In the genomic region with DNA sequence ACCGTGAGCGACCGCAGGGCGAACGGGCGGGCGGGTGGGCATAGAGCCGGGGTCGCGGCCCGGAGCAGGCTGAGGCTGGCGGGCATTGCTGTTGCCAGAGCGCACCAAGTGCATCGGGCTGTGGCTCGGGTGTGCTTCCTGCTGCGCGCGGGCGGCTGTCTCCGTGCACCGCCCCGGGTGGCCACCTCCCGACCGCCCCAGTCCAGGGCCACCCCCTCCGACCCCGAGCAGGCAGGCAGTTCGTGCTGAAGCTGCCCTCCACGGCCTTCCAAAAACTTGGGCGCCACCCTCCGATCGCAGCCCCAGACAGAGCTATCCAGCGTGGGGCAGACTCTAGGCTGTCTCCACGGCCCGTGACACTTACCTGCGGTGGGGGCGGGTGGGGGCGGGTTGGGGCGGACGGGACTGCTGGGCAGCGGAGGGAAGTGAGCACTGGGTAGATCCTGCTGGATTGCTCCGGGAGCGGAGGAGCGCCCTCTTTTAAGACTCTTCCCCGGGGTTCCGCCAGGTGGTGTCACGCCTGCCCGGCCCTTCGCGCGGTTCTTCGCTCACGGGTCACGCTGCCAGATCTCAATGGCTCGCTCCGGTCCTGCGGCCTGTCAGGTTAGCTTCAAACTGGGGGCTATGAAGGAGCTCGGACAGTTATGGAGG, we compare ENCODE assay signal across 7 mouse cellular contexts. TPM values are rescaled to one million over a fixed set of nuclear protein-coding genes. Genes with fewer than 3 reads are reported as not detected.
DNase-seq lines count a peak whose midpoint lies in the region; ATAC-seq and TF ChIP-seq lines count a peak whose summit lies in the region.

No protein-coding gene starts in this region.

- peaks cover 13% of the 10 kb centered on the region; the same call in 1 of the 2 replicates for H3K27me3 ChIP-seq in ES-Bruce4 (ENCODE audit: control insufficient read depth, insufficient read depth, low read length, poor library complexity, severe bottlenecking)
- peaks cover 49% of the 10 kb centered on the region for H3K27me3 ChIP-seq in embryonic facial prominence, embryonic 11.5 days (ENCODE audit: control insufficient read depth, insufficient read depth, low read length)
- H3K27me3 ChIP-seq in midbrain, embryonic 14.5 days (ENCODE audit: control insufficient read depth, insufficient read depth, low read length): peaks cover 72% of the 10 kb centered on the region

- no peaks in the 10 kb centered on the region for H3K36me3 ChIP-seq in ES-Bruce4 (ENCODE audit: control insufficient read depth, insufficient read depth, low read length, poor library complexity, severe bottlenecking)
- H3K36me3 ChIP-seq in embryonic facial prominence, embryonic 11.5 days (replicated peaks; ENCODE audit: control insufficient read depth, insufficient read depth, low read depth, low read length): no peaks in the 10 kb centered on the region
- no peaks in the 10 kb centered on the region for H3K36me3 ChIP-seq in midbrain, embryonic 14.5 days (ENCODE audit: control insufficient read depth, insufficient read depth, low read length)

- peak; percentile 4 for TF ChIP-seq CTCF in ES-Bruce4 (IDR thresholded peaks at IDR 0.05; ENCODE audit: low read depth, low read length)

- no peaks in the 10 kb centered on the region for H3K9me3 ChIP-seq in ES-Bruce4 (replicated peaks; ENCODE audit: control insufficient read depth, insufficient read depth, low read length, poor library complexity, severe bottlenecking)
- H3K9me3 ChIP-seq in embryonic facial prominence, embryonic 11.5 days (replicated peaks; ENCODE audit: control insufficient read depth, low read length): no peaks in the 10 kb centered on the region
- no peaks in the 10 kb centered on the region for H3K9me3 ChIP-seq in midbrain, embryonic 14.5 days (ENCODE audit: control insufficient read depth, low read length)

- H3K27ac ChIP-seq in ES-Bruce4 (ENCODE audit: insufficient read depth, low read length): 0 out of 2 replicates have a peak overlapping the region, but pooled peaks have one; percentile 8
- H3K27ac ChIP-seq in embryonic facial prominence, embryonic 11.5 days (replicated peaks; ENCODE audit: low read depth, low read length): no peak overlapping the region
- peak overlapping the region; percentile 63 for H3K27ac ChIP-seq in midbrain, embryonic 14.5 days (replicated peaks; ENCODE audit: low read depth, low read length)

- peak overlapping the region; percentile 85 for H3K4me2 ChIP-seq in embryonic facial prominence, embryonic 11.5 days (ENCODE audit: low read depth, low read length)
- H3K4me2 ChIP-seq in midbrain, embryonic 14.5 days (ENCODE audit: low read length): peak overlapping the region; percentile 92

- peak; percentile 79 for DNase-seq in ZHBTc4 (ENCODE audit: low read depth, low spot score)
- peak; percentile 71 for DNase-seq in embryonic facial prominence, embryonic 11.5 days (ENCODE audit: low spot score)
- peak; percentile 49 to 60 for DNase-seq in heart, postnatal 36 days
- DNase-seq in kidney, postnatal 4 days: peak; percentile 71 to 80
- DNase-seq in midbrain, embryonic 14.5 days: peak; percentile 72
- no peak for DNase-seq in spleen, adult 18-20 months

- H3K9ac ChIP-seq in ES-Bruce4 (ENCODE audit: low read depth, poor library complexity, severe bottlenecking): peak overlapping the region; percentile 88
- H3K9ac ChIP-seq in embryonic facial prominence, embryonic 11.5 days (replicated peaks; ENCODE audit: low read length): peak overlapping the region; percentile 33
- H3K9ac ChIP-seq in midbrain, embryonic 14.5 days (replicated peaks; ENCODE audit: low read length): peak overlapping the region; percentile 57

- no peaks in the 10 kb centered on the region for H3K4me1 ChIP-seq in ES-Bruce4 (ENCODE audit: control insufficient read depth, insufficient read depth, low read length)
- H3K4me1 ChIP-seq in embryonic facial prominence, embryonic 11.5 days (ENCODE audit: control insufficient read depth, insufficient read depth, low read length): peaks cover 4% of the 10 kb centered on the region
- peaks cover 11% of the 10 kb centered on the region; the same call in 1 of the 2 replicates for H3K4me1 ChIP-seq in midbrain, embryonic 14.5 days (ENCODE audit: control insufficient read depth, insufficient read depth, low read length)

- ATAC-seq in embryonic facial prominence, embryonic 11.5 days (replicated peaks; ENCODE audit: insufficient number of reproducible peaks, low FRiP score, low TSS enrichment, low read depth): peak; percentile 56
- peak; percentile 64; the same call in 1 of the 2 replicates for ATAC-seq in midbrain, embryonic 14.5 days (ENCODE audit: low FRiP score, low TSS enrichment)

- TF ChIP-seq POLR2A in ES-Bruce4 (IDR thresholded peaks at IDR 0.05; ENCODE audit: insufficient read depth, low read length): no peak

- WGBS in embryonic facial prominence, embryonic 11.5 days: under 1% methylated on average over 55 of the region's 57 CpGs
- WGBS in midbrain, embryonic 14.5 days: under 1% methylated on average over 54 of the region's 57 CpGs

- TF ChIP-seq EP300 in ES-Bruce4 (IDR thresholded peaks at IDR 0.05; ENCODE audit: insufficient read depth, low read depth, low read length): no peak

- intact Hi-C loops in heart, postnatal 36 days (cut with DNase I): no loop called here

- peak overlapping the region; percentile 66 for H3K4me3 ChIP-seq in ES-Bruce4 (ENCODE audit: low read depth, low read length)
- H3K4me3 ChIP-seq in embryonic facial prominence, embryonic 11.5 days (ENCODE audit: low read depth, low read length): peak overlapping the region; percentile 38
- peak overlapping the region; percentile 47 for H3K4me3 ChIP-seq in midbrain, embryonic 14.5 days (replicated peaks; ENCODE audit: low read depth, low read length)

RNA-seq across cellular contexts. Expression of a gene that starts 0.5 kb away (rescaled TPM):
- 22.3 and 22.6 TPM in 2 replicates for polyA plus RNA-seq in ES-Bruce4 (2011; ENCODE audit: insufficient read depth, insufficient read length, low read depth, missing spikeins)
- 3.2 and 4.2 TPM in 2 replicates for polyA plus RNA-seq in embryonic facial prominence, embryonic 11.5 days (2014; fragmentation: Nextera tagmentation; extraction: Ambion mirVana)
- 10 to 100 TPM; 55.4 to 61.8 TPM for total RNA-seq in heart, postnatal 36 days (2021)
- 8.4 and 12.3 TPM in 2 replicates for polyA plus RNA-seq in midbrain, embryonic 14.5 days (2014; fragmentation: Nextera tagmentation; extraction: Ambion mirVana)

RNA-seq across cellular contexts. Expression of a gene that starts 31.8 kb away (rescaled TPM):
- polyA plus RNA-seq in ES-Bruce4 (2011; ENCODE audit: insufficient read depth, insufficient read length, low read depth, missing spikeins): 1.7 and 1.8 TPM in 2 replicates
- 0.50 and 0.66 TPM in 2 replicates for polyA plus RNA-seq in embryonic facial prominence, embryonic 11.5 days (2014; fragmentation: Nextera tagmentation; extraction: Ambion mirVana)
- 1 to 10 TPM in 1 of 2 experiments, under 1 TPM in 1; 0.67 to 1.7 TPM for total RNA-seq in heart, postnatal 36 days (2021)
- polyA plus RNA-seq in midbrain, embryonic 14.5 days (2014; fragmentation: Nextera tagmentation; extraction: Ambion mirVana): 0.04 and 0.54 TPM in 2 replicates

Comparison
In these comparisons a context has a peak if more than half of its experiments do, and no peak if none do; other contexts are left out.
1. H3K9ac ChIP-seq: peak in every context shown above with its lines; median percentile 88 in ES-Bruce4; 57 in midbrain, embryonic 14.5 days; 33 in embryonic facial prominence, embryonic 11.5 days.
2. DNase-seq: peak in ZHBTc4 (single experiment), embryonic facial prominence, embryonic 11.5 days (single experiment), heart, postnatal 36 days (2 of 2), kidney, postnatal 4 days (2 of 2) and midbrain, embryonic 14.5 days (single experiment); none in spleen, adult 18-20 months (0 of 2).
3. Peak in every context shown above with its lines, with median percentiles within 50 percentile points of each other: H3K4me3 ChIP-seq.